Mouse (Mus musculus) gastrocnemius, postnatal 14 days (tissue): ENCODE measurements at regions not wholly inside any gene's neighbourhood (a gene's known extent, or its start where the extent isn't known, plus 50 kb on each side); places are given as distances from the start of the nearest gene placed in this dataset.
A peak's percentile ranks its signal among the peaks of the same experiment; 100 is the strongest.

ENCODE experiments used
- DNase-seq: peaks from one replicate; pipeline ENCODE4 v3.0.0; 2021; ENCODE audit warnings: mixed read lengths
- intact Hi-C: fragments of 180-260 bp; cut with DNase I; formaldehyde crosslinking; loops from one replicate; pipeline ENCODE4 v1.15.1; 2025; ENCODE audit warnings: low total_unique reads

- intact Hi-C loops = no loop called here
- DNase-seq = no peak
These were observed 475.3 kb downstream of the Dach1 start for GRCm38 (mm10) chr14:97694238-97694637.

- DNase-seq = no peak
These were observed 484.9 kb downstream of the Dach1 start for GRCm38 (mm10) chr14:97684617-97685016.

GRCm38 (mm10) chr14:97667806-97668205 is 501.8 kb downstream of the Dach1 start:
- no peak for DNase-seq
- intact Hi-C loops = no loop called here

More at GRCm38 (mm10) chr14:97684617-97685016, 484.9 kb downstream of the Dach1 start:
- intact Hi-C loops = no loop called here

DNA sequence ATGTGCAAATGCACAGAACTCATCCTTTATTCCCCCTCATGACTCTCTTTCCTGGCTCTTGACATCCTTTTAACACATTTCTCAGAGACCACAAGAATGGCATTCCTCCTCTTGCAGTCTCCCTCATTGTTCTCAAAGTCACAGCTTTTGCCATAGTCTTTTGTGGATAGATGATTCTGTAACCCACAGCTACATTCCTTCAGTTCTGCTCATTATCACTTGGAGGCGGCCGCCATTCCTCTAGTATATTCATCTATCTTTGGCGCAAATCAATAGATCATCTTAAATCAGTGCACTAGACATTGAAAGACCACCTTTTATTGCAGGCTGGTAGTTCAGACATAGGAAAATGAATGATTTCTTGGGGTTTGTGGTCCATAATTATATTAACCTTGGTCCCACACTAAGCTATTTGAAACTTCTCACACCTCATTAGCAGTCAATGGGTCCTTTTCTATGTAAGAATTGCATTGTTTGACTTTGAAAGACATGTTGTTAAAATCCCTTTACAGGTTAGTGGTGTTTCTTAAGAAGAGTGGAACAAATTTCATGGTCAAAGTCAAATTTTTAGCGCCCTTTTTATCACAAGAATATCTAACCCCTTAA is 531.3 kb downstream of the Dach1 start:
- intact Hi-C loops = no loop called here

GRCm38 (mm10) chr14:97611438-97611837 is 558.1 kb downstream of the Dach1 start:
- DNase-seq = no peak
- intact Hi-C loops = no loop called here

More for the DNA sequence above, 531.3 kb downstream of the Dach1 start:
- no peak for DNase-seq

GRCm38 (mm10) chr14:97596694-97597093 is 572.9 kb downstream of the Dach1 start:
- no peak for DNase-seq
- intact Hi-C loops = no loop called here

DNA sequence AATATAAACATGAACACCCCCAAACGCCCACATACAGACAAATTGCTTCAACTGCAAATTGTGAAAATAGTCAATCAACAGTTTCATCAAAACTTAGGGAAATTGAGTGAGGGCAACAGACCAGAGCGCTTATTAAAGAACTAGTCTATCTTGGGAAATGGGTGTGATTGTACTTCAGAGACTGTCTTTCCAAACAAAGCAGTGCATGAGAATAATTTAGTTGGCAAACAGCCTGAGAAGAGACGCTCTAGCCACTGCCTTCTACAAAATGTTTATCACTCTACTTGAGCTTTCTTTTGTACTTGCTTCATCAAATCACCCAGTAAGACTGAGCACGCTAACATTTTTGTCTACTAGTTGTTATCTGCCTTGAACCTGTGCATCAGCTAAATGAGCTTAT is 581.0 kb downstream of the Dach1 start:
- no peak for DNase-seq
- intact Hi-C loops = no loop called here

DNA sequence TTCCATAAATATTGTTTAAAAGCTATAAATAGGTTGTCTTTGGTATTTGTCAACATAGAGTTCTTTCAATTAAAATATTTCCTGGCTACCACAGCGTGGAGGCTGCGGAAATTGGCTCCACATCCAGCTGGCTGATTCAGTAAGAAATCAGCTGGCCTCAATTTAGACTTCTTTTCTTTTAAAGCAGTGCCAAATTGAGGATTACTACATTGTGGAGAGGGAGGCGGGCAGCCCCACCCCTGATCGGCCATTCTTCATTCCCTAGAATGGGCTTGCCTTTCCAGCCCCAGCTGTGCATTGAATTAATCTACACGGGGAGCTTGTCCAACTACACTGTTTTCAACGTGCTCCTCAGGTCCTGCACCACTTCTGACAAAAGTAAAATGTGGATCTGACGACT is 581.4 kb downstream of the Dach1 start:
- peak; percentile 17 for DNase-seq
- intact Hi-C loops = no loop called here

GRCm38 (mm10) chr14:97586962-97587361 is 582.6 kb downstream of the Dach1 start:
- DNase-seq = no peak
- intact Hi-C loops = no loop called here

DNA sequence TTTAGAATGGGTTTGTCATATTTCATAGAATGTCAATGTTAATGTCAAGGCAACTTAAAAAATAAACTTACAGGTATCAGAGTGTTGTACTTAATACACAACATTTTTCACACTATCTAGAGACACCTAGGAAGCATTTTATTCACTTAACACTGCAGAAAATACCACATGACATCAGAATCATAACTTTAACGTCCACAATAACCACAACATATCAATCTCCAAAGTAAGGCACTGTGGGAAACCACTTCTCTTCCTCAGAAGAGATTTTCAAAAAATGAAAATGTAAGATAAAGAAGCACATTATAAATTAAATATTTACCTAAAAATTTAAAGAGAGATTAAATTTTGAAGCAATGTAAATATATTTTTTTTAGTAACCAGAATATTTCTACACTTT is 599.3 kb downstream of the Dach1 start:
- intact Hi-C loops = no loop called here
- DNase-seq = no peak

- intact Hi-C loops = no loop called here
- peak; percentile 6 for DNase-seq
These were observed 609.3 kb downstream of the Dach1 start for GRCm38 (mm10) chr14:97560121-97560907.

DNA sequence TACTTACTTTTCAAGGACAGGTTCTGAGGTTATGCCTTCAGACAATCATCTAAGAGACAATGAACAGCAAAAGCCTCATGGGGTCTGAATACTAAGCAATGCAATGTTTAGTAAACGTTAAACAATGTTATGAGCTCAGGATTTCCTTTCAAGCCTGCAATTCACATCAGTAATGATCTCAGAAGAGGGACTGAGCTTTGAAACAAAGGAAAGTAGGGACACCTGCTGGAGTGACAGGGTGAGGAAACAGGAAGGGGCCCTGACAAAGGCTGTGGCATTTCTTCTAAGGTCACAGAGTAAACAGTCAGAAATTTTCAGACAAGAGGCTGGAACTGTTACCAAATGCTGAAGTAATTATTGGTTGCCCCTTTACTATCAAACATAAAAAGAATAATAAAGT is 610.0 kb downstream of the Dach1 start:
- DNase-seq = no peak
- intact Hi-C loops = no loop called here

DNA sequence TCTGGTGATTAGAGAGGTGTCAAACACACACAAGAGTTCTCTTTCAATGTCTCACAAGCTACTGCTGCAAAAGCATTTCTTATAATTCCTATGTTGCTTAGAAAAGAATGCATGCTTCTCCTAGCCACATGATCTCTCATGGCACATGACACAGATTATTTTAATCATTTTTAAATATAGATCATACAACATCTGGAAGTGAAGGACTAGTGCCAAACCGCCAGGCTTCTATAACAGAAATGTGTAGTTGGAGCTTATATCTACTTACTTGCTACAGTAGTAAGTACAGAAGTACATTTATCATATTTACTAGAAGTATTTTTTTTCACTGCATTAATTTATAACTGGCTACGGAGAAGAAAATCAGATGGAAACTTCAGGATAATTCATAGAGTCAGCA is 611.3 kb downstream of the Dach1 start:
- intact Hi-C loops = no loop called here
- no peak for DNase-seq

GRCm38 (mm10) chr14:97557888-97558287 is 611.7 kb downstream of the Dach1 start:
- intact Hi-C loops = no loop called here

DNA sequence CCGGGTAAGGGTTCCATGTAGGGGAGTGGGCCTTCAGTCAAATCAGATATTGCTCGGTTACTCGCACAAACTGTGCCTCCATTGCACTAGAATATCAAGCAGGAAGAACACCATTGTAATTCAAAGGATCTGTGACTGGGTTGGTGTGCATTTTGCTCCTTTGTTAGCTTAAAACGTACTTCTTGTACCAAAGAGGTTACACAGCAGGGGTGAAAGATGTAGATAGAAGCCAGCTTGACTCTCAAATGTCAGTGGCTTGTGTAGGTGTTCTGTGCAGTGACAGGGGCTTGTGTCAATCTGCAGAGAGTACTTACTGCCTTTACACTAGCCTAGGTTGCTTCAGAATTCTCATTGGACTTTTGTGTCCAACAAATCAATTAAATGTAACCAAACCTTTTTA is 623.3 kb downstream of the Dach1 start:
- intact Hi-C loops = no loop called here
- no peak for DNase-seq

More at GRCm38 (mm10) chr14:97557888-97558287, 611.7 kb downstream of the Dach1 start:
- DNase-seq = no peak

GRCm38 (mm10) chr14:97544307-97544706 is 625.3 kb downstream of the Dach1 start:
- intact Hi-C loops = no loop called here
- DNase-seq = no peak

DNA sequence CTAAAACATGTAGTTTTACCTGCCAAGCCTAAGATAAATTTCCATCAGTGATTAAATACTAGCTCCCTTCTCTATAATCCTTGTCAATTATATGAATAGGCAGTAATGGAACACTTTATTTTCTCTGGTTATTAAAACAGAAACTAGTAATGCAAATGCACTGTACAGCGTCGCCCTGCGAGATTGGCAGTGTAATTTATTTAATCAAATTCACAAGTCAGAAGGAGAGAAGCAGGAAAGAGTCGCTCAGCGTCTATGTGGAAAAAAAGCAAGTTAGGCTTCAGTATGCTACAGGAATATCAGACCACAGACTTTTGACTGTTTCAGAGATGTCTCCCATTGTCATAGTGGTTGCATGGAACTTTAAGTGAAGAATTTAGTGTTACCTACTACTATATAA is 632.6 kb downstream of the Dach1 start:
- DNase-seq = no peak
- intact Hi-C loops = no loop called here

GRCm38 (mm10) chr14:97511318-97511717 is 658.2 kb downstream of the Dach1 start:
- intact Hi-C loops = no loop called here
- DNase-seq = no peak

- intact Hi-C loops = no loop called here
- no peak for DNase-seq
These were observed 679.9 kb downstream of the Dach1 start for GRCm38 (mm10) chr14:97489427-97490347.

DNA sequence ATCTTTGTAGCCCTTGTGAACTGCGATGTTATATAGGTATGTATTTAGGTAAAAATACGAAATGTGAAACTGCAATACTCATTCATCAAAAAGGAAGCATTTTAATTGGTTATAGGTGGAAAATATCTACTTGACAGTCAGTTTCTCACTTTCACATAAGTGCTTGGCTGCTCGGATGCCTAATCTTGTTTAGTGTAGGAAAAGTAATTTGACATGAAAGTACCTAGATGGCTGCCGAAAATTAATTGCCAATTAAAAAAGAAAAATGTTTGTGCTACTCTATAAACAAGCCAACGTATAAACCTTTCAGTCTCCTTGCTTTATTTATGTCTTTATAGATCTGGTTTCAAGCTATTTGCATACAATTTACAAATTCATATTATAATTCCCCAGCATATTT is 691.3 kb downstream of the Dach1 start:
- intact Hi-C loops = no loop called here
- no peak for DNase-seq
